Mouse (Mus musculus): Measurements from ENCODE around the gene Dlx4. TPM values are rescaled to one million over a fixed set of nuclear protein-coding genes. Genes with fewer than 3 reads are reported as not detected.

Gene Dlx4
- polyA plus RNA-seq, 1 experiment from 2014 or later = 0.40 TPM

DNA sequence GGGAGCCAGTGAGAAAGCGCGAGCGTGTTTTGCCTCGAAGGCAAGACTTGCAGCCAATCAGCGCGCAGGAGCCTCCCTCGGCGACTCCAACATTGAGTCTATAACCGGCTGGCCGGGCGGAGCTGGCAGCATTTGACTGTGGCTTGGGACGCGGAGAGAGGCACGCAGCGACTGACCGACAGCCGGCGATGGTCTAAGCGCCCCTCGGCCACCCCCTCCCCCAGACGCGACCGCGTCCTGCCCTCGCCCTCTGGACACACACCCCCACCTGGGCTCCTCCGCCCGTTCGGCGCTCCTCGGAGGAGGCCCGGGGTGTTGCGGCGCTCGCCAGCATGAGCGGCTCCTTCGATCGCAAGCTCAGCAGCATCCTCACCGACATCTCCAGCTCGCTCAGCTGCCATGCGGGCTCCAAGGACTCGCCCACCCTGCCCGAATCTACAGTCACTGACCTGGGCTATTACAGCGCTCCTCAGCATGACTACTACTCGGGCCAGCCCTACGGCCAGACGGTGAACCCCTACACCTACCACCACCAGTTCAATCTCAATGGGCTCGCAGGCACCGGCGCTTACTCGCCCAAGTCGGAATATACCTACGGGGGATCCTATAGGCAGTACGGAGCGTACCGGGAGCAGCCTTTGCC, 26.0 kb downstream of the Dlx4 start, which contains the start of gene Dlx3:
Gene Dlx3 (plus strand): TSS at position 130 of the 643 bp plus-strand sequence.
- H3K9ac ChIP-seq (ENCODE audit: low read depth, low read length) = no peak within 1 kb of the TSS
- no peaks in the 10 kb centered on the region for H3K9me3 ChIP-seq (ENCODE audit: control insufficient read depth, low read length)
- peak; percentile 61 for DNase-seq (ENCODE audit: low spot score)
- H3K4me3 ChIP-seq (ENCODE audit: low read depth, low read length) = peak within 1 kb of the TSS; percentile 34
- peaks cover 4% of the 10 kb centered on the region; the same call in 1 of the 2 replicates for H3K4me1 ChIP-seq (replicated peaks; ENCODE audit: control insufficient read depth, insufficient read depth, low read length)
- ATAC-seq (replicated peaks; ENCODE audit: low FRiP score) = 0 out of 2 replicates have a peak, but pooled peaks have one; percentile 18
- H3K27ac ChIP-seq (ENCODE audit: low read depth, low read length) = no peak within 1 kb of the TSS
- H3K4me2 ChIP-seq = peak within 1 kb of the TSS; percentile 57
- H3K36me3 ChIP-seq (ENCODE audit: control insufficient read depth, insufficient read depth, low read length) = no peaks in the 10 kb centered on the region
- 3% methylated on average over 52 of the region's 55 CpGs for WGBS
- H3K27me3 ChIP-seq (replicated peaks; ENCODE audit: control insufficient read depth, insufficient read depth, low read length) = peaks cover 82% of the 10 kb centered on the region

- 5% methylated on average over 8 of the region's 8 CpGs for WGBS
- no peak for ATAC-seq (replicated peaks; ENCODE audit: low FRiP score)
- Histone ChIP-seq H3K4me3 (ENCODE audit: low read depth, low read length) (no peak overlapping the region), H3K9ac (ENCODE audit: low read depth, low read length) (no peak overlapping the region), H3K36me3 (ENCODE audit: control insufficient read depth, insufficient read depth, low read length) (no peaks in the 10 kb centered on the region), H3K4me1 (replicated peaks; ENCODE audit: control insufficient read depth, insufficient read depth, low read length) (peaks cover 4% of the 10 kb centered on the region; the same call in 1 of the 2 replicates), H3K27ac (ENCODE audit: low read depth, low read length) (no peak overlapping the region), H3K27me3 (replicated peaks; ENCODE audit: control insufficient read depth, insufficient read depth, low read length) (peaks cover 66% of the 10 kb centered on the region), H3K9me3 (ENCODE audit: control insufficient read depth, low read length) (no peaks in the 10 kb centered on the region), H3K4me2 (peak overlapping the region; percentile 20; the same call in 1 of the 2 replicates)
- DNase-seq (ENCODE audit: low spot score) = peak; percentile 68
These were observed 27.6 kb downstream of the Dlx4 start for GRCm38 (mm10) chr11:95118505-95118904.

DNA sequence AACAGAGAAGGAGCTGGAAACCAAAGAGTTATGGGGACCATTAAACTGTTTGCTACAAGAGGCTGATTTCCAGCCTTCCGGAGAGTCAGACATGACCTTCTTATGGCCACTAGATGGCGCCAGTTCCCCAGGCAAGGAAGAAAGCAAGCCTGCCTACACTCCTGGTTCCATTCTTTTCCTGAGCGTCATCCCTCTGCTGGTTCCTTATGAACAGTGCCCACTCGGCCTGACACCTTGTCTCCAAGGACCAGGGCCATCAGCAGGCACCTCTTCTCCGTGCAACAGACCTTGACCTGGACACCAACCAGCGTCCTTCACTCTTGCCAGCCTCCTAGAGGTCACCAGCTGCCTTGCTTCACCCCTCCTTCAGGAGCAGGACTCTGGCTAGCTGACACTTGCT, 29.0 kb downstream of the Dlx4 start:
- no peak overlapping the region for H3K9ac ChIP-seq (ENCODE audit: low read depth, low read length)
- no peak overlapping the region for H3K4me2 ChIP-seq
- no peak overlapping the region for H3K27ac ChIP-seq (ENCODE audit: low read depth, low read length)
- DNase-seq (ENCODE audit: low spot score) (peak; percentile 59), ATAC-seq (replicated peaks; ENCODE audit: low FRiP score) (no peak)
- no peaks in the 10 kb centered on the region for H3K9me3 ChIP-seq (ENCODE audit: control insufficient read depth, low read length)
- WGBS = 5% methylated on average over 6 of the region's 6 CpGs
- no peak overlapping the region for H3K4me3 ChIP-seq (ENCODE audit: low read depth, low read length)
- peaks cover 51% of the 10 kb centered on the region for H3K27me3 ChIP-seq (replicated peaks; ENCODE audit: control insufficient read depth, insufficient read depth, low read length)
- H3K4me1 ChIP-seq (replicated peaks; ENCODE audit: control insufficient read depth, insufficient read depth, low read length) = peaks cover 4% of the 10 kb centered on the region; the same call in 1 of the 2 replicates
- H3K36me3 ChIP-seq (ENCODE audit: control insufficient read depth, insufficient read depth, low read length) = no peaks in the 10 kb centered on the region

DNA sequence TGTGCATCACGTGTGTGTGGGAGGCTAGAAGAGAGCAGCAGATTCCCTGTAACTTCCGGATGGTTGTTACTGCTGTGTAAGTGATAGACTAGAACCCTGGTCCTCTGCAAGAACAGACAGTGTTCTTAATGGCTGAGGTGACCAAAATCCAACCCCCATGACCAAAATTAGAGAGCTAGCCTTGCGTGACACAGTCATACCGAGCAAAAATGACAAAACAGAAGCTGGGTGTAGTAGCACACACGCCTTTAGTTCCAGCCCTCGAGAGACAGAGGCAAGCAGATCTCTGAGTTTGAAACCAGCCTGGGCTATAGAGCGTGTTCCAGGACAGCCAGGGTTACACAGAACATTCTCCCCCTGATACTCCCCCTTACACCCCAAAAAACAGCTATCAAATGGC, 36.0 kb downstream of the Dlx4 start:
- H3K4me2 ChIP-seq = no peak overlapping the region
- DNase-seq (ENCODE audit: low spot score) = no peak
- H3K4me3 ChIP-seq (ENCODE audit: low read depth, low read length) = no peak overlapping the region
- no peaks in the 10 kb centered on the region for H3K36me3 ChIP-seq (ENCODE audit: control insufficient read depth, insufficient read depth, low read length)
- H3K4me1 ChIP-seq (replicated peaks; ENCODE audit: control insufficient read depth, insufficient read depth, low read length) = peaks cover 7% of the 10 kb centered on the region
- ATAC-seq (replicated peaks; ENCODE audit: low FRiP score) = no peak
- H3K27ac ChIP-seq (ENCODE audit: low read depth, low read length) = no peak overlapping the region
- WGBS = 81% methylated on average over 7 of the region's 7 CpGs
- no peaks in the 10 kb centered on the region for H3K9me3 ChIP-seq (ENCODE audit: control insufficient read depth, low read length)
- H3K27me3 ChIP-seq (replicated peaks; ENCODE audit: control insufficient read depth, insufficient read depth, low read length) = peaks cover 19% of the 10 kb centered on the region
- no peak overlapping the region for H3K9ac ChIP-seq (ENCODE audit: low read depth, low read length)

GRCm38 (mm10) chr11:95109000-95109399, 37.1 kb downstream of the Dlx4 start:
- peaks cover 17% of the 10 kb centered on the region for H3K4me1 ChIP-seq (replicated peaks; ENCODE audit: control insufficient read depth, insufficient read depth, low read length)
- H3K36me3 ChIP-seq (ENCODE audit: control insufficient read depth, insufficient read depth, low read length) = no peaks in the 10 kb centered on the region
- ATAC-seq (replicated peaks; ENCODE audit: low FRiP score) = no peak
- WGBS = 76% methylated on average over 2 of the region's 2 CpGs
- H3K27ac ChIP-seq (ENCODE audit: low read depth, low read length) = no peak overlapping the region
- H3K4me3 ChIP-seq (ENCODE audit: low read depth, low read length) = no peak overlapping the region
- H3K4me2 ChIP-seq = no peak overlapping the region
- no peaks in the 10 kb centered on the region for H3K9me3 ChIP-seq (ENCODE audit: control insufficient read depth, low read length)
- peaks cover 25% of the 10 kb centered on the region for H3K27me3 ChIP-seq (replicated peaks; ENCODE audit: control insufficient read depth, insufficient read depth, low read length)
- DNase-seq (ENCODE audit: low spot score) = no peak
- H3K9ac ChIP-seq (ENCODE audit: low read depth, low read length) = no peak overlapping the region

DNA sequence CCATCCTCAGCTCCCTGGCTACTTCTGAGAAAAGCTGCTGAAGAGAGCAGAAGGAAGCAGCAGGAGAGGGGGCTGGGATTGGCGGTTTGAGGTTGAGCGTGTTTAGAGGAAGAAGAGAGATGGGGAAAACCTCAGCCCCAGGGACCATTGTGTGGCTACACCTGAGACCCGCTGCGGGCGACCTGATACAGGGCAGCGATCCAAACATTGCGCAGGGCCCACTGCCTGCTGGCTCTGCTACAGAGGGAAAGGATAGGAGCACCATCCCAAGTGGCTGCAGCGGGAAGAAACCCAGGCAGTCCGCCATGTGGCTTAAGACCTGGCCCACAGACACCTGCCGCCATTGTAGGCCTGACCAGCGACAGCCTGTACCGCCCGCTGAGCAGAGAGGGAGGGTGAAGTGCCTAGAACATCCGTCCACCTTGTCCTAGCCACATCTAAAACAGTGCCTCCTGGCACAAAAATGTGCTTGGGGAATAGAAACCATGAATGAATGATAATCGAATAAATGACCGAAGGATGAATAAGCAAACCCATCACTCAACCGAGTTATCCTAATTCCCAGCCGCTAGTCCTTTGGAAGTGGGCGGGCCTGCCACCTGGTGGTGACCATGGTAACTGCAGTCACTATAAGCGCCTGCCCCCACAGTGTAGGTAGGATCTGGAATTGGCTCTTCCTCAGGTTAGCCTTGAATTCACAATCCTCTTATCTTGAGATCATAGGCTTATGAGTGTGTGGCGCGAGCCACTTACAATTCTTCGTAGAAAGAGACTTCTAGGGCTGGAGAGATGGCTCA, 39.4 kb downstream of the Dlx4 start:
- Histone ChIP-seq H3K27me3 (replicated peaks; ENCODE audit: control insufficient read depth, insufficient read depth, low read length) (peaks cover 28% of the 10 kb centered on the region), H3K4me2 (no peak overlapping the region), H3K4me3 (ENCODE audit: low read depth, low read length) (no peak overlapping the region), H3K9ac (ENCODE audit: low read depth, low read length) (no peak overlapping the region), H3K36me3 (ENCODE audit: control insufficient read depth, insufficient read depth, low read length) (no peaks in the 10 kb centered on the region), H3K4me1 (replicated peaks; ENCODE audit: control insufficient read depth, insufficient read depth, low read length) (peaks cover 18% of the 10 kb centered on the region), H3K27ac (ENCODE audit: low read depth, low read length) (no peak overlapping the region), H3K9me3 (ENCODE audit: control insufficient read depth, low read length) (no peaks in the 10 kb centered on the region)
- DNase-seq (ENCODE audit: low spot score) (no peak), ATAC-seq (replicated peaks; ENCODE audit: low FRiP score) (no peak)
- 26% methylated on average over 23 of the region's 23 CpGs for WGBS

- Histone ChIP-seq H3K4me2 (peak overlapping the region; percentile 39), H3K9ac (ENCODE audit: low read depth, low read length) (no peak overlapping the region), H3K27ac (ENCODE audit: low read depth, low read length) (no peak overlapping the region), H3K36me3 (ENCODE audit: control insufficient read depth, insufficient read depth, low read length) (no peaks in the 10 kb centered on the region), H3K4me1 (replicated peaks; ENCODE audit: control insufficient read depth, insufficient read depth, low read length) (peaks cover 18% of the 10 kb centered on the region), H3K27me3 (replicated peaks; ENCODE audit: control insufficient read depth, insufficient read depth, low read length) (peaks cover 30% of the 10 kb centered on the region), H3K9me3 (ENCODE audit: control insufficient read depth, low read length) (no peaks in the 10 kb centered on the region), H3K4me3 (ENCODE audit: low read depth, low read length) (peak overlapping the region; percentile 16; the same call in 1 of the 2 replicates)
- DNase-seq (ENCODE audit: low spot score) (no peak), ATAC-seq (replicated peaks; ENCODE audit: low FRiP score) (no peak)
- 3% methylated on average over 24 of the region's 25 CpGs for WGBS
These were observed 40.7 kb downstream of the Dlx4 start for GRCm38 (mm10) chr11:95105274-95105874.

- Histone ChIP-seq H3K27me3 (replicated peaks; ENCODE audit: control insufficient read depth, insufficient read depth, low read length) (peaks cover 37% of the 10 kb centered on the region), H3K27ac (ENCODE audit: low read depth, low read length) (no peak overlapping the region), H3K4me2 (no peak overlapping the region), H3K4me3 (ENCODE audit: low read depth, low read length) (no peak overlapping the region), H3K4me1 (replicated peaks; ENCODE audit: control insufficient read depth, insufficient read depth, low read length) (peaks cover 18% of the 10 kb centered on the region), H3K9ac (ENCODE audit: low read depth, low read length) (no peak overlapping the region), H3K9me3 (ENCODE audit: control insufficient read depth, low read length) (no peaks in the 10 kb centered on the region), H3K36me3 (ENCODE audit: control insufficient read depth, insufficient read depth, low read length) (no peaks in the 10 kb centered on the region)
- WGBS = 13% methylated on average over 6 of the region's 6 CpGs
- DNase-seq (ENCODE audit: low spot score) (no peak), ATAC-seq (replicated peaks; ENCODE audit: low FRiP score) (no peak)
These were observed 41.8 kb downstream of the Dlx4 start for GRCm38 (mm10) chr11:95104266-95104665.

Data from liver, embryonic 11.5 days (tissue).